Mouse (Mus musculus): ENCODE measurements around the gene Pknox1.

Gene Pknox1

DNA sequence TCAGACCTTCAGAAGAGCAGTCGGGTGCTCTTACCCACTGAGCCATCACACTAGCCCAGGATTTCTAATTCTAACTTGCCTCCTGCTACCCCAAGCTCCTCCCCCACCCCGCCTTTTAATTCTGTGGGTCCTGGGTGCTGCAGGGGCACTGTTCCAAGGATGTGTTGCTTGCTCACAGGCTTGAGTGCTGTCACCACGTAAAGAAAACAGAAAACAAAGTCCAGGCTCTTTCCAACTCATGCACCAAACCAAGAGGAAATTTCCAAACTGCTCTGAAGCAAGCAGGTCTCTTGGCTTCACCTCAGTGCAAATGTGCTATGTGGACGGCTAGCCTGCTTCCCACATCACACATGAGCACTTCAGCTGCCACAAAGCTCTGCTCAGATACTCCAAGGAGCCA lies 90.8 kb downstream of the Pknox1 start:
- DNase-seq: peak in 1 of 2 experiments; percentile 43

GRCm38 (mm10) chr17:31656682-31657081 lies 92.1 kb downstream of the Pknox1 start:
- DNase-seq: no peak

All from kidney, postnatal 4 days (tissue).